Mouse (Mus musculus) gonadal fat pad, adult 2 months (tissue): ENCODE results near the gene Tcstv3. TPM values are rescaled to one million over a fixed set of nuclear protein-coding genes. Genes with fewer than 3 reads are reported as not detected.
"Not testable (repeated sequence)": the region's sequence is repeated elsewhere in the genome, so short reads cannot be mapped to it uniquely, and the experiment has no call there.

Experiments
- DNase-seq: peaks from one replicate; pipeline ENCODE4 v3.0.0-alpha.2; 2012; ENCODE audit warnings: low read depth
- polyA plus RNA-seq: library from polyadenylated mRNA; depleted of rRNA; stranded (reverse); fragments of >200 nt; gene quantifications from 2 replicates; pipeline ENCODE4 v1.2.3, GENCODE M21; 2012; rRNA removed

The Tcstv3 gene
- not detected in 2 replicates for polyA plus RNA-seq

GRCm38 (mm10) chr13:120316578-120316977 lies at the start of gene Tcstv3:
Gene Tcstv3 (plus strand): TSS chr13:120316878.
- not testable (repeated sequence) for DNase-seq

GRCm38 (mm10) chr13:120277837-120278236 lies 38.8 kb upstream of the Tcstv3 start:
- DNase-seq = not testable (repeated sequence)

- no peak for DNase-seq
Measured at GRCm38 (mm10) chr13:120278784-120279183, 37.9 kb upstream of the Tcstv3 start.

- DNase-seq = no peak
Measured at GRCm38 (mm10) chr13:120299324-120299894, 17.3 kb upstream of the Tcstv3 start.

- no peak for DNase-seq
Measured at GRCm38 (mm10) chr13:120299991-120300442, 16.7 kb upstream of the Tcstv3 start, which contains the start of gene BC147527. Gene BC147527 (plus strand): TSS chr13:120300392.

GRCm38 (mm10) chr13:120300853-120301252 lies 15.8 kb upstream of the Tcstv3 start:
- DNase-seq = no peak

- no peak for DNase-seq
Measured at GRCm38 (mm10) chr13:120310749-120311148, 5.9 kb upstream of the Tcstv3 start.

GRCm38 (mm10) chr13:120313584-120313983 lies 3.1 kb upstream of the Tcstv3 start:
- DNase-seq = no peak

GRCm38 (mm10) chr13:120320183-120320582 lies 3.5 kb downstream of the Tcstv3 start:
- no peak for DNase-seq

- no peak for DNase-seq
Measured at GRCm38 (mm10) chr13:120320721-120321120, 4.0 kb downstream of the Tcstv3 start.

Other genes with a start within 250 kb of the Tcstv3 start
- gene Gm20767, start 176.6 kb upstream of the Tcstv3 start, polyA plus RNA-seq = not detected in 2 replicates
- not detected in 2 replicates for gene Gm21818, start 144.4 kb upstream of the Tcstv3 start, polyA plus RNA-seq
- not detected in 2 replicates for gene Gm21762, start 100.9 kb upstream of the Tcstv3 start, polyA plus RNA-seq
- gene Gm21731, start 77.8 kb upstream of the Tcstv3 start, polyA plus RNA-seq = not detected in 2 replicates
- gene AF067061, start 53.8 kb upstream of the Tcstv3 start, polyA plus RNA-seq = not detected in 2 replicates
- gene BC147527, start 16.5 kb upstream of the Tcstv3 start, polyA plus RNA-seq = 0.33 and 0.59 TPM in 2 replicates